Mouse (Mus musculus): ENCODE measurements around the gene Radil. TPM values are rescaled to one million over a fixed set of nuclear protein-coding genes. Genes with fewer than 3 reads are reported as not detected.
A peak's percentile ranks its signal among the peaks of the same experiment; 100 is the strongest.

The Radil gene
- polyA plus RNA-seq, 1 experiment from 2014 or later = 2.4 TPM

- Histone ChIP-seq H3K4me2 (ENCODE audit: low read depth, low read length) (peak overlapping the region; percentile 99), H3K36me3 (replicated peaks; ENCODE audit: control insufficient read depth, insufficient read depth, low read depth, low read length) (no peaks in the 10 kb centered on the region), H3K27ac (replicated peaks; ENCODE audit: low read depth, low read length) (peak overlapping the region; percentile 43; the same call in 1 of the 2 replicates), H3K9me3 (replicated peaks; ENCODE audit: control insufficient read depth, low read length) (no peaks in the 10 kb centered on the region), H3K4me3 (ENCODE audit: low read depth, low read length) (peak overlapping the region; percentile 58), H3K27me3 (ENCODE audit: control insufficient read depth, insufficient read depth, low read length) (no peaks in the 10 kb centered on the region), H3K4me1 (ENCODE audit: control insufficient read depth, insufficient read depth, low read length) (0 out of 2 replicates have a peak, but pooled peaks cover 4% of the 10 kb centered on the region), H3K9ac (replicated peaks; ENCODE audit: low read length) (peak overlapping the region; percentile 57)
- peak; percentile 77 for DNase-seq (ENCODE audit: low spot score)
- ATAC-seq (replicated peaks; ENCODE audit: insufficient number of reproducible peaks, low FRiP score, low TSS enrichment, low read depth) = peak; percentile 46
- under 1% methylated on average over 31 of the region's 31 CpGs for WGBS
Measured at GRCm38 (mm10) chr5:142549961-142550705, 765 bp downstream of the Radil start.

- H3K4me2 ChIP-seq (ENCODE audit: low read depth, low read length) = no peak overlapping the region
- DNase-seq (ENCODE audit: low spot score) = peak; percentile 34
- 28% methylated on average over 9 of the region's 9 CpGs for WGBS
Measured at GRCm38 (mm10) chr5:142549441-142549840, 1.5 kb downstream of the Radil start.

GRCm38 (mm10) chr5:142547066-142547465 lies 3.8 kb downstream of the Radil start:
- no peak overlapping the region for H3K9ac ChIP-seq (replicated peaks; ENCODE audit: low read length)
- ATAC-seq (replicated peaks; ENCODE audit: insufficient number of reproducible peaks, low FRiP score, low TSS enrichment, low read depth) (no peak), DNase-seq (ENCODE audit: low spot score) (no peak)
- H3K4me2 ChIP-seq (ENCODE audit: low read depth, low read length) = no peak overlapping the region
- H3K9me3 ChIP-seq (replicated peaks; ENCODE audit: control insufficient read depth, low read length) = no peaks in the 10 kb centered on the region
- no peak overlapping the region for H3K4me3 ChIP-seq (ENCODE audit: low read depth, low read length)
- H3K36me3 ChIP-seq (replicated peaks; ENCODE audit: control insufficient read depth, insufficient read depth, low read depth, low read length) = no peaks in the 10 kb centered on the region
- H3K4me1 ChIP-seq (ENCODE audit: control insufficient read depth, insufficient read depth, low read length) = 0 out of 2 replicates have a peak, but pooled peaks cover 4% of the 10 kb centered on the region
- no peaks in the 10 kb centered on the region for H3K27me3 ChIP-seq (ENCODE audit: control insufficient read depth, insufficient read depth, low read length)
- H3K27ac ChIP-seq (replicated peaks; ENCODE audit: low read depth, low read length) = no peak overlapping the region
- WGBS = 80% methylated on average over 3 of the region's 3 CpGs

More at GRCm38 (mm10) chr5:142549441-142549840, 1.5 kb downstream of the Radil start:
- H3K27me3 ChIP-seq (ENCODE audit: control insufficient read depth, insufficient read depth, low read length) = no peaks in the 10 kb centered on the region
- no peak overlapping the region for H3K4me3 ChIP-seq (ENCODE audit: low read depth, low read length)
- H3K9me3 ChIP-seq (replicated peaks; ENCODE audit: control insufficient read depth, low read length) = no peaks in the 10 kb centered on the region
- ATAC-seq (replicated peaks; ENCODE audit: insufficient number of reproducible peaks, low FRiP score, low TSS enrichment, low read depth) = no peak
- no peak overlapping the region; the same call in 1 of the 2 replicates for H3K27ac ChIP-seq (replicated peaks; ENCODE audit: low read depth, low read length)
- no peaks in the 10 kb centered on the region for H3K36me3 ChIP-seq (replicated peaks; ENCODE audit: control insufficient read depth, insufficient read depth, low read depth, low read length)
- H3K9ac ChIP-seq (replicated peaks; ENCODE audit: low read length) = no peak overlapping the region
- H3K4me1 ChIP-seq (ENCODE audit: control insufficient read depth, insufficient read depth, low read length) = 0 out of 2 replicates have a peak, but pooled peaks cover 4% of the 10 kb centered on the region

DNA sequence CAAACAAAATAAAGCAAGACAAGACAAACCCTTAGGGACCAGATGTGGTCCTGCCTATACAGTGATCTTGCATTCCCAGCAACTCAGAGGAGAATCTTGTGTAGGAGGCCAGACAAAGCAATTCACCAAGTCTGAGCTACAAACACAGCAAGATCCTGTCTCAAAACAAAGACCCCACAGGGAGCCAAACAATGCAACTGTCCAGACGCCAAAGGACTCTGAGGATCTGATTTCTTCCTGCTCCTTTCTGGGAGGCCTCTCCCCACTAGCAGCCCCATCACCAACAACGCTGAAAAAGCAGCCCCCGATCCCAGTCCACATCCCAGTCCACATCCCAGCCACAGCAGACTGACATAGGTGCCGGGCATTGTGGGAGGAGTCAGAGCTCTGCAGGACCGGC lies 4.6 kb downstream of the Radil start:
- Histone ChIP-seq H3K4me1 (ENCODE audit: control insufficient read depth, insufficient read depth, low read length) (0 out of 2 replicates have a peak, but pooled peaks cover 4% of the 10 kb centered on the region), H3K9ac (replicated peaks; ENCODE audit: low read length) (no peak overlapping the region), H3K27ac (replicated peaks; ENCODE audit: low read depth, low read length) (no peak overlapping the region), H3K4me2 (ENCODE audit: low read depth, low read length) (no peak overlapping the region), H3K36me3 (replicated peaks; ENCODE audit: control insufficient read depth, insufficient read depth, low read depth, low read length) (no peaks in the 10 kb centered on the region), H3K27me3 (ENCODE audit: control insufficient read depth, insufficient read depth, low read length) (no peaks in the 10 kb centered on the region), H3K4me3 (ENCODE audit: low read depth, low read length) (no peak overlapping the region), H3K9me3 (replicated peaks; ENCODE audit: control insufficient read depth, low read length) (no peaks in the 10 kb centered on the region)
- ATAC-seq (replicated peaks; ENCODE audit: insufficient number of reproducible peaks, low FRiP score, low TSS enrichment, low read depth) (no peak), DNase-seq (ENCODE audit: low spot score) (no peak)
- WGBS = 29% methylated on average over 5 of the region's 5 CpGs

DNA sequence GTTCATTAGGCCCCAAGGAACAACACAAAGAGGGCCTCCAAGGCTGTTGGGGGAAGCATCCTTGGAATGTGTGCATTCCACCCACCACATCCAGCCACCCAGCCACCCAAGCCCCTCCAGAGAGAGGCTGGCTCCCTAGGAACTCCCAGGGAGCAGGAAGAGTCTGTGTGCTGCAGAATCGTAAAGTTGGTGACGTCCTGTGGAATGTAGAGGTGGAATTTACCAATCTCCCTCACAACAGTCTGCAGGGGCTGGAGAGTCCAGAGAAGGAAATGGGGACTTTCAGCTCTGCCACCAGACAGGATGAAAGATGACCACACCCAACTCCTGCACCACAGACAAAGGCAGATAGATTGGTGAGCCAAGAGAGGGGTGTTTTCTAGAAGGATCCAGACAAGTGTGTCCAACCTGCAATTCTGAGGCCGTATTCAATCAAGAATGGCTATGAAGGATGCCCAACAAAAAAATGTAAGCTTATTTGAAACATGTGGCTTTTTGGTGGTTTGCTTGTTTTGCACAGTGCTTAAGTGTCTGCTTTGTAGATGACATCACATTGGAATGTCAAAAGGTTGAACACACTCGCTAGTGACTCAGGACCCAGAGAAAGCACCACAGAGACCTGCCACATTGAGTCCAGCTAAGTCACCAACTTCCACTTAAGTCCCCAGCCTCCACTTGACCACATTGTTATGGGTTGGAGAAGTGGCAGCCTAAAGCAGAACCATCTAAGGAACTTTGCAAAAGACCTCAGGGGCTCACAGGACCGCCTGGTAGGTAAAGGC lies 5.7 kb downstream of the Radil start:
- Histone ChIP-seq H3K36me3 (replicated peaks; ENCODE audit: control insufficient read depth, insufficient read depth, low read depth, low read length) (no peaks in the 10 kb centered on the region), H3K27me3 (ENCODE audit: control insufficient read depth, insufficient read depth, low read length) (no peaks in the 10 kb centered on the region), H3K4me3 (ENCODE audit: low read depth, low read length) (no peak overlapping the region), H3K27ac (replicated peaks; ENCODE audit: low read depth, low read length) (no peak overlapping the region), H3K4me1 (ENCODE audit: control insufficient read depth, insufficient read depth, low read length) (0 out of 2 replicates have a peak, but pooled peaks cover 3% of the 10 kb centered on the region), H3K4me2 (ENCODE audit: low read depth, low read length) (no peak overlapping the region), H3K9ac (replicated peaks; ENCODE audit: low read length) (no peak overlapping the region), H3K9me3 (replicated peaks; ENCODE audit: control insufficient read depth, low read length) (no peaks in the 10 kb centered on the region)
- WGBS = 73% methylated on average over 5 of the region's 5 CpGs
- ATAC-seq (replicated peaks; ENCODE audit: insufficient number of reproducible peaks, low FRiP score, low TSS enrichment, low read depth) = no peak
- no peak for DNase-seq (ENCODE audit: low spot score)

DNA sequence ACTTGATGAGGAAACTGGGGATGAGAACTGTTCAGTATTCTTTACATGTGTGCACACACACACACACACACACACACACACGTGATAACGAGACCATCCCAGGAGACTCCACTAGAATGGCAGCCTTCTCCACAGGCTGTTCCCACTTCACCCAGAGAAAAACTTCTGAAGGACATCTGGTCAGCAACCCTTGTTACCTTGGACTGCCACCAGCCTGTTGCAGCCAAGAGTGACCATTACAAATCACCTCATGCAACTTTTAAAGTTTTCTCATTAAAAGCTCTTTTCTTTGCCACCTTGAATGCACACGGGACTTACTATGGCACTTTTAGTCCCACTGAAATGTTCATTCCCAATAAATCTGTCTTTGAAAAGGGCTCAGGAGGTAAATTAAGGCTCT lies 13.6 kb downstream of the Radil start:
- Histone ChIP-seq H3K9me3 (replicated peaks; ENCODE audit: control insufficient read depth, low read length) (no peaks in the 10 kb centered on the region), H3K4me2 (ENCODE audit: low read depth, low read length) (no peak overlapping the region), H3K27ac (replicated peaks; ENCODE audit: low read depth, low read length) (no peak overlapping the region), H3K36me3 (replicated peaks; ENCODE audit: control insufficient read depth, insufficient read depth, low read depth, low read length) (no peaks in the 10 kb centered on the region), H3K27me3 (ENCODE audit: control insufficient read depth, insufficient read depth, low read length) (no peaks in the 10 kb centered on the region), H3K4me3 (ENCODE audit: low read depth, low read length) (no peak overlapping the region), H3K4me1 (ENCODE audit: control insufficient read depth, insufficient read depth, low read length) (no peaks in the 10 kb centered on the region), H3K9ac (replicated peaks; ENCODE audit: low read length) (no peak overlapping the region)
- DNase-seq (ENCODE audit: low spot score) (no peak), ATAC-seq (replicated peaks; ENCODE audit: insufficient number of reproducible peaks, low FRiP score, low TSS enrichment, low read depth) (no peak)
- 91% methylated on average over 3 of the region's 3 CpGs for WGBS

GRCm38 (mm10) chr5:142535388-142535787 lies 15.5 kb downstream of the Radil start:
- 79% methylated on average over 4 of the region's 4 CpGs for WGBS
- Histone ChIP-seq H3K9me3 (replicated peaks; ENCODE audit: control insufficient read depth, low read length) (no peaks in the 10 kb centered on the region), H3K9ac (replicated peaks; ENCODE audit: low read length) (no peak overlapping the region), H3K4me2 (ENCODE audit: low read depth, low read length) (no peak overlapping the region), H3K36me3 (replicated peaks; ENCODE audit: control insufficient read depth, insufficient read depth, low read depth, low read length) (no peaks in the 10 kb centered on the region), H3K4me1 (ENCODE audit: control insufficient read depth, insufficient read depth, low read length) (no peaks in the 10 kb centered on the region), H3K4me3 (ENCODE audit: low read depth, low read length) (no peak overlapping the region), H3K27me3 (ENCODE audit: control insufficient read depth, insufficient read depth, low read length) (no peaks in the 10 kb centered on the region), H3K27ac (replicated peaks; ENCODE audit: low read depth, low read length) (no peak overlapping the region)
- ATAC-seq (replicated peaks; ENCODE audit: insufficient number of reproducible peaks, low FRiP score, low TSS enrichment, low read depth) (no peak), DNase-seq (ENCODE audit: low spot score) (no peak)

GRCm38 (mm10) chr5:142529915-142530314 lies 21.0 kb downstream of the Radil start, which contains the start of gene Papolb:
Papolb (minus strand) TSS chr5:142530076.
- no peak within 1 kb of the TSS for H3K27ac ChIP-seq (replicated peaks; ENCODE audit: low read depth, low read length)
- no peaks in the 10 kb centered on the region for H3K4me1 ChIP-seq (ENCODE audit: control insufficient read depth, insufficient read depth, low read length)
- peak within 1 kb of the TSS; percentile 20; the same call in 1 of the 2 replicates for H3K4me3 ChIP-seq (ENCODE audit: low read depth, low read length)
- peaks cover 3% of the 10 kb centered on the region; the same call in 1 of the 2 replicates for H3K27me3 ChIP-seq (ENCODE audit: control insufficient read depth, insufficient read depth, low read length)
- ATAC-seq (replicated peaks; ENCODE audit: insufficient number of reproducible peaks, low FRiP score, low TSS enrichment, low read depth) = no peak
- no peaks in the 10 kb centered on the region for H3K36me3 ChIP-seq (replicated peaks; ENCODE audit: control insufficient read depth, insufficient read depth, low read depth, low read length)
- peak within 1 kb of the TSS; percentile 22; the same call in 1 of the 2 replicates for H3K4me2 ChIP-seq (ENCODE audit: low read depth, low read length)
- 31% methylated on average over 40 of the region's 41 CpGs for WGBS
- H3K9ac ChIP-seq (replicated peaks; ENCODE audit: low read length) = peak within 1 kb of the TSS; percentile 29
- no peak for DNase-seq (ENCODE audit: low spot score)
- H3K9me3 ChIP-seq (replicated peaks; ENCODE audit: control insufficient read depth, low read length) = no peaks in the 10 kb centered on the region
